Mouse (Mus musculus): Measurements from ENCODE around the gene Lilr4b. TPM values are rescaled to one million over a fixed set of nuclear protein-coding genes. Genes with fewer than 3 reads are reported as not detected.
"Not testable (repeated sequence)": the region's sequence is repeated elsewhere in the genome, so short reads cannot be mapped to it uniquely, and the experiment has no call there.

Gene Lilr4b
- polyA plus RNA-seq, 1 experiment from 2014 or later, result 0.71 TPM

GRCm38 (mm10) chr10:51456369-51456768 lies 24.1 kb upstream of the Lilr4b start:
- no peak for TF ChIP-seq CTCF (IDR thresholded peaks at IDR 0.05; ENCODE audit: low read depth)
- Histone ChIP-seq H3K27ac (ENCODE audit: low read depth) (no peak overlapping the region), H3K9me3 (ENCODE audit: low read depth, low read length) (no peaks in the 10 kb centered on the region), H3K4me1 (ENCODE audit: insufficient read depth) (no peaks in the 10 kb centered on the region), H3K4me3 (ENCODE audit: low read depth, low read length) (no peak overlapping the region), H3K27me3 (ENCODE audit: insufficient read depth, low read length) (no peaks in the 10 kb centered on the region), H3K36me3 (ENCODE audit: insufficient read depth) (no peaks in the 10 kb centered on the region), H3K4me2 (no peak overlapping the region), H3K9ac (no peak overlapping the region)
- no peak for ATAC-seq (ENCODE audit: insufficient read depth)
- no peak for DNase-seq
- WGBS, result 69% methylated on average over 4 of the region's 4 CpGs

- H3K4me3 ChIP-seq (ENCODE audit: low read depth, low read length); ATAC-seq (ENCODE audit: insufficient read depth); H3K36me3 ChIP-seq (ENCODE audit: insufficient read depth); H3K27ac ChIP-seq (ENCODE audit: low read depth); H3K9ac ChIP-seq; H3K4me2 ChIP-seq; H3K9me3 ChIP-seq (ENCODE audit: low read depth, low read length); DNase-seq; H3K27me3 ChIP-seq (ENCODE audit: insufficient read depth, low read length); H3K4me1 ChIP-seq (ENCODE audit: insufficient read depth): not testable (repeated sequence)
- WGBS, result 54% methylated on average over 4 of the region's 4 CpGs
These were observed 16.6 kb upstream of the Lilr4b start for GRCm38 (mm10) chr10:51463800-51464199.

- not testable (repeated sequence) for H3K4me2 ChIP-seq; ATAC-seq (ENCODE audit: insufficient read depth); H3K27me3 ChIP-seq (ENCODE audit: insufficient read depth, low read length); H3K9me3 ChIP-seq (ENCODE audit: low read depth, low read length); DNase-seq; H3K4me3 ChIP-seq (ENCODE audit: low read depth, low read length); H3K27ac ChIP-seq (ENCODE audit: low read depth); H3K4me1 ChIP-seq (ENCODE audit: insufficient read depth); H3K9ac ChIP-seq; H3K36me3 ChIP-seq (ENCODE audit: insufficient read depth)
- no CpG with 5 or more reads among the region's 2 CpGs for WGBS
These were observed 10.3 kb downstream of the Lilr4b start, which contains the start of gene Lilrb4a for GRCm38 (mm10) chr10:51490691-51491090. Gene Lilrb4a, plus strand, starts transcription at chr10:51490956.

- Histone ChIP-seq H3K27ac (ENCODE audit: low read depth) (no peak overlapping the region), H3K4me3 (ENCODE audit: low read depth, low read length) (no peak overlapping the region), H3K27me3 (ENCODE audit: insufficient read depth, low read length) (no peaks in the 10 kb centered on the region), H3K4me1 (ENCODE audit: insufficient read depth) (no peaks in the 10 kb centered on the region), H3K4me2 (no peak overlapping the region), H3K36me3 (ENCODE audit: insufficient read depth) (no peaks in the 10 kb centered on the region), H3K9me3 (ENCODE audit: low read depth, low read length) (no peaks in the 10 kb centered on the region), H3K9ac (no peak overlapping the region)
- ATAC-seq (ENCODE audit: insufficient read depth), result no peak
- no peak for DNase-seq
- TF ChIP-seq CTCF (IDR thresholded peaks at IDR 0.05; ENCODE audit: low read depth), result no peak
These were observed 39.6 kb downstream of the Lilr4b start for GRCm38 (mm10) chr10:51520021-51520420.

GRCm38 (mm10) chr10:51521453-51521852 lies 41.0 kb downstream of the Lilr4b start:
- Histone ChIP-seq H3K27me3 (ENCODE audit: insufficient read depth, low read length) (no peaks in the 10 kb centered on the region), H3K27ac (ENCODE audit: low read depth) (no peak overlapping the region), H3K36me3 (ENCODE audit: insufficient read depth) (no peaks in the 10 kb centered on the region), H3K4me1 (ENCODE audit: insufficient read depth) (no peaks in the 10 kb centered on the region), H3K4me2 (no peak overlapping the region), H3K9ac (no peak overlapping the region), H3K4me3 (ENCODE audit: low read depth, low read length) (no peak overlapping the region), H3K9me3 (ENCODE audit: low read depth, low read length) (no peaks in the 10 kb centered on the region)
- no peak for TF ChIP-seq CTCF (IDR thresholded peaks at IDR 0.05; ENCODE audit: low read depth)
- ATAC-seq (ENCODE audit: insufficient read depth), result no peak
- DNase-seq, result no peak

- WGBS, result 60% methylated on average over 7 of the region's 7 CpGs
- no peak overlapping the region for H3K4me2 ChIP-seq
- no peak for DNase-seq
- H3K27me3 ChIP-seq (ENCODE audit: insufficient read depth, low read length), result no peaks in the 10 kb centered on the region
- H3K9me3 ChIP-seq (ENCODE audit: low read depth, low read length), result no peaks in the 10 kb centered on the region
- no peak overlapping the region for H3K9ac ChIP-seq
- ATAC-seq (ENCODE audit: insufficient read depth), result no peak
- no peak overlapping the region for H3K4me3 ChIP-seq (ENCODE audit: low read depth, low read length)
- H3K27ac ChIP-seq (ENCODE audit: low read depth), result no peak overlapping the region
- no peaks in the 10 kb centered on the region for H3K4me1 ChIP-seq (ENCODE audit: insufficient read depth)
- no peak for TF ChIP-seq CTCF (IDR thresholded peaks at IDR 0.05; ENCODE audit: low read depth)
- H3K36me3 ChIP-seq (ENCODE audit: insufficient read depth), result no peaks in the 10 kb centered on the region
These were observed 45.7 kb downstream of the Lilr4b start for GRCm38 (mm10) chr10:51526090-51526489.

- 64% methylated on average over 4 of the region's 4 CpGs for WGBS
- no peak for ATAC-seq (ENCODE audit: insufficient read depth)
- TF ChIP-seq CTCF (IDR thresholded peaks at IDR 0.05; ENCODE audit: low read depth), result no peak
These were observed 46.2 kb downstream of the Lilr4b start for GRCm38 (mm10) chr10:51526633-51527032.

GRCm38 (mm10) chr10:51528840-51529434 lies 48.5 kb downstream of the Lilr4b start:
- no peaks in the 10 kb centered on the region for H3K36me3 ChIP-seq (ENCODE audit: insufficient read depth)
- no peak for DNase-seq
- no peak overlapping the region for H3K4me2 ChIP-seq

More at GRCm38 (mm10) chr10:51526633-51527032, 46.2 kb downstream of the Lilr4b start:
- Histone ChIP-seq H3K27me3 (ENCODE audit: insufficient read depth, low read length) (no peaks in the 10 kb centered on the region), H3K4me3 (ENCODE audit: low read depth, low read length) (no peak overlapping the region), H3K36me3 (ENCODE audit: insufficient read depth) (no peaks in the 10 kb centered on the region), H3K9me3 (ENCODE audit: low read depth, low read length) (no peaks in the 10 kb centered on the region), H3K4me2 (no peak overlapping the region), H3K4me1 (ENCODE audit: insufficient read depth) (no peaks in the 10 kb centered on the region), H3K9ac (no peak overlapping the region), H3K27ac (ENCODE audit: low read depth) (no peak overlapping the region)
- no peak for DNase-seq

More at GRCm38 (mm10) chr10:51528840-51529434, 48.5 kb downstream of the Lilr4b start:
- H3K27ac ChIP-seq (ENCODE audit: low read depth), result no peak overlapping the region
- H3K27me3 ChIP-seq (ENCODE audit: insufficient read depth, low read length), result no peaks in the 10 kb centered on the region
- no peak overlapping the region for H3K9ac ChIP-seq
- no peaks in the 10 kb centered on the region for H3K4me1 ChIP-seq (ENCODE audit: insufficient read depth)
- H3K9me3 ChIP-seq (ENCODE audit: low read depth, low read length), result no peaks in the 10 kb centered on the region
- WGBS, result 40% methylated on average over 8 of the region's 8 CpGs
- no peak for ATAC-seq (ENCODE audit: insufficient read depth)
- TF ChIP-seq CTCF (IDR thresholded peaks at IDR 0.05; ENCODE audit: low read depth), result no peak
- H3K4me3 ChIP-seq (ENCODE audit: low read depth, low read length), result no peak overlapping the region
